Mouse (Mus musculus): ENCODE data around the gene Epb41l2.

The Epb41l2 gene

DNA sequence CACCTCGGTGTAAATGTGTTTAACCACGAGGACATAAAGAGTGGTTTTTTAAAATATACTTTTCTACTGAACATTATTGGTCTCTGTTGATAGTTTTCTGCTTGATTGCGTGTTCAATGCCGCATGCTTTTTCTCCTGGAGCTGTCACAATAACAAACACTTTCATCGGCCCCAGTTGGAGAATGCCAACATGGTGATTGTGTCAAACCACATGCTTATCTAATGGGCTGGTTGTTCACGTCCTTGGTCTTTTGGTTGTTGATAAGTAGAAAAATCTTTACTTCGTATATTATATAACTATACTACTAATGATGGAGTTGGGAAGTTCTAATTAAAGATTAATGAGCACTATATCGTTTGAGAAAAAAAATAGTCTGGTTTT is 78.7 kb downstream of the Epb41l2 start:
- no peak for DNase-seq

DNA sequence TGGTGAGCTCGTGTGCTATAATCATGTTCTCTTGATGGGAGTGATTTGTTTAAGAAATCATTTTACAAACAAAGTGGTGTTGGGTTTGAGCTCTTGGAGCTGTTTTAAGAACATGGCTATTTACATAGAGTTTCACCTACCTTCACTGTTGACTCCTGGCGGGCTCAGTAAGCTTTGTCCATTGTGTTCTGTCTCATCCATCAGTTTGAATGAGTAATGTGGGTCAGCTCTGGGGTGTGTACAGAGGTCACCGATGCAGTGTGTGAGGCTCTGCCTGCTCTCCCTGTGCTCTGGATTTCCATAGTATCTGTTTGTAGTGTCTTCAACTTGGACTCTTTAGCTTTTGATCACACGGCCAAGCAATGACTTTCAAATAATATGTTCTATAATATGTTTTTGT is 79.6 kb downstream of the Epb41l2 start:
- no peak for DNase-seq

DNA sequence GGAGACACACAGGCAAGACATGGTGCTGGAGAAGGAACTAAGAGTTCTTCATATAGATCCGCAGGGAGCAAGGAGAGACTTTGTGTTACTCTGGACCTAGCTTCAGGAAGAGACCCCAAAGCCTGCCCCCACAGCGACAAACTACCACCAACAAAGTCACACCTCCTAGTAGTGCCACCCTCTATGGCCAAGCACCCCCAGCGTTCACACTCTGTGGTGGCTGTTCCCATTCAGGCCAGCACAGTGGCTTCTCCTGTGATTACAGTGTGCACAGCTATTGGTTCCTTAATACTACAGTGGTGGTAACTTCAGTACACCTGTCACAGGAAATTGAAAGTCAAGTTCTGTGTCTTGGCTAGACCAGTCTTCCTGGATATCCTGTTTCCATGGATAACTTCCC is 80.3 kb downstream of the Epb41l2 start:
- DNase-seq = no peak

DNA sequence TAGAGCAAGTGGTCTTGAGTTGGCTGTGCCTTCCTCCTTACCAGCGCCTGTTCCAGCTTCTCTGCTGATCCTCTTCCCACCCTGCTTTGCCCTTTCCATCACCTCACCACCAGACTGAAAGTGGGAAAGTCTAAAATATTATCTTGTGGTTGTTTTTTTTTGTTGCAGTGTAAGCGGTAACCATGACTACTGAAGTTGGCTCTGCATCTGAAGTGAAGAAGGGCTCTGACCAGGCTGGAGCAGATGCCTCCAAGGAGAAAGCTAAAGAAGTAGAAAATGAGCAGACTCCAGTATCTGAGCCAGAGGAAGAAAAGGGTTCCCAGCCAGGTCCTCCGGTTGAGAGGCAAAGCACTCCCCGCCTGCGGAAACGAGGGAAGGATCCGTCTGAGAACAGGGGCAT is 81.8 kb downstream of the Epb41l2 start:
- DNase-seq = no peak

DNA sequence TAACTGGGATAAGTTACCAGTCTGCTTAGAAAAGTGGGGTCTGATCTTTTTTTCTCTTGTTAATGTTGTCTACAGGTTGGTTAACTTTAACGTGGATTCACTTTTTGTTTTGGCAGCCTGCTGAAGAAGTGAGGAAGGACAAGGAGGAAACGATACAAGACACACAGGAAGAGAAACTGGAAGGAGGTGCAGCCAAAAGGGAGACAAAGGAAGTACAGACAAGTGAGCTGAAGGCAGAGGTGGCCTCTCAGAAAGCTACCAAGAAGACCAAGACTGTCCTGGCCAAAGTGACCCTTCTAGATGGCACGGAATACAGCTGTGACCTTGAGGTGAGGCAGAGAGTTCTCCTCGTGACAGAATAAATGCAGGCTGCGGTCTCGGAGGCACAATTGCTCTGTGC is 84.0 kb downstream of the Epb41l2 start:
- no peak for DNase-seq

GRCm38 (mm10) chr10:25444198-25444783 is 84.7 kb downstream of the Epb41l2 start:
- no peak for DNase-seq

GRCm38 (mm10) chr10:25446953-25447525 is 87.4 kb downstream of the Epb41l2 start:
- DNase-seq = no peak

DNA sequence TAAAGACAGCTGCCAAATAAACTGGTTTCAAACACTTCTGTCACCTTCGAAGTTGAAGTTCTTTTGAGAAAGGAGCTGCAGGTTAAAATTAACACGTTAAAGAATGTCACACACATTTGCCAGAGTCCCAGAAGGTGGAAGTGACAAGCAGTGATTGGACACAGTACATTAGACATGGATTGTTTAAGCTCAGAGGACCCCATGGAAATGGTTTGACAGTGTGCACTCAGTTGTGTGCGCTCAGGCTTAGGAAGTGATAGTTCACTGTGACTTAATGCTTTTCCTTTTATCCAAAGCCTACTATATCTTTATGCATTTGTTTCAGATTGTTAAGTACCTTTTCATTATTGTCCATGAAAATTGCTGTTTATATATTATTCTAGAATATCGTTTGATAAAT is 89.1 kb downstream of the Epb41l2 start:
- DNase-seq = no peak

GRCm38 (mm10) chr10:25449312-25450020 is 89.9 kb downstream of the Epb41l2 start:
- peak; percentile 41 for DNase-seq

DNA sequence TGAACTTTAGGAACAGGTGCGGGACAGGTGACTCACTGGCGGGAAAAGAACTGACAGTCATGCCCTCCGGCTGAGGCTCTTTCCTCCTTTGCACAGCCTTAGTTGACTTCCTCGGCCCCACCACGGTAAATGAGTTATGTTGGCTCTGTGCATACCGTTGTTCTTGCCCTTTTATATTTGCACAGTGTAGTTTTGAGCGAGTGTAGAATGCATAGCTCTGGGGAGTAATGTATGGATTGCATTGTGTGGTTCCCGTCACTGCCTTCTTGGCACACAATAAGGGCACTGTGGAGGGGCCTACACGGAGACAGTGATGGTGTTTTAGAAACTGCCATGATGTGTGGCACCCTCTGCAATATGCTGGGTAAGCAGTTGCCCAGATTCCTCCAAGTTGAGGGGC is 93.6 kb downstream of the Epb41l2 start:
- no peak for DNase-seq

- no peak for DNase-seq
Observed at GRCm38 (mm10) chr10:25453772-25454171, 94.2 kb downstream of the Epb41l2 start.

DNA sequence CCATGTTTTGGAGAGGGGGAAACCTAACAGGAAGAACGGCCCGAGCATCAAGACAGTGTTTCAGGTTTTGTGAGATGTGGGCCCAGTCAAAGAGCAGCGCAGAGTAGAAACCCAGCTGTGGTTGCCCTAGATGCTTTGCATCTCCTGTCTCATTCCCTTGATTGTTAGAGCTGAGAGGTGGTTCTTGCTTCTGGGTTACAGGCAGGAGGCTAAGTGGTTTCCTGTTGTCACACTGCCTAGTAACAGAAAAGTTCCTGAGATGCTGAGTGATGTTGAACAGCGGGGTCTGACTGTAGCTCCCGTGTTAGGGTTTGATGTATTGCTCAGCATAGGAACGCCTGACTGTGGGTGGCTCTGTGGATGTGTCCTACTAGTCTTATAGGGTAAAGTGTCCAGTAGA is 97.5 kb downstream of the Epb41l2 start:
- DNase-seq = no peak

GRCm38 (mm10) chr10:25457996-25458395 is 98.4 kb downstream of the Epb41l2 start:
- DNase-seq = no peak

GRCm38 (mm10) chr10:25461832-25462231 is 102.2 kb downstream of the Epb41l2 start:
- no peak for DNase-seq

- no peak for DNase-seq
Observed at GRCm38 (mm10) chr10:25462669-25463068, 103.1 kb downstream of the Epb41l2 start.

DNA sequence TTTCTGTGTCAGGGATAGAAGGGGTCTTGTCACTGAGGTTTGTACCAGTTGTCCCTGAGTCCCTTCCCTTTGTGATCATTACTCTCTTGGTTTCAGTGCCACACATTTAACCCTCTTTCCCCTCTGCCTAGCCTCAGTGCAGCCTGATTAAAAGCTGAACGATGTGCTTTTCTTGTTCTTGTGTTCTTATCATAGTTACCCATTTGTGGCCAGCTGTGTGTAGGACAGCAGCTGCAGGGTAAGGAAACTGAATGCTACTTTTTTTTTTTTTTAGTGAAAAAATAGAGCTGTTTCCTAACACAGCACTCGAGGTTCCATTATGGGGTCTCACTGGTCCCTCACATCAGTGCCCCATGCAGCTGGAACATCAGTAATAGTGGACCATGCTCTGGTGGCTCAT is 106.9 kb downstream of the Epb41l2 start:
- no peak for DNase-seq

DNA sequence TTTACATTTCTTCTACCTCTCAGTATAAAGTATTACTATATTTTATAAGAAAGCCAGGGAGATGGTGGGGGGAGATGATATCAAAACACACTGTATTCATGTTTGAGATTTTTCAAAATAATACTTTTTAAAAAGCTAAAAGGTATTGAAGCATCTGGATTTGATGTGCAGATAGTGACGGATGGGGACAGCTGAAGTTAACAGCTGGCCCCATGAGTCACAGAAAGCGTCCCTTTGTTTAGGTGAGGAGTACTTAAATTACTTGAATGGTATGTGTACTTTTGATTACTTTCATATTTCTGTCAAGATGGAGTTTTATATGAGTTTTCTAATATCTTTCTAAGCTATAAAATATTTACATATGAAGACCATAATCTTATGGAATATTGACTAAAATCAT is 112.3 kb downstream of the Epb41l2 start:
- no peak for DNase-seq

DNA sequence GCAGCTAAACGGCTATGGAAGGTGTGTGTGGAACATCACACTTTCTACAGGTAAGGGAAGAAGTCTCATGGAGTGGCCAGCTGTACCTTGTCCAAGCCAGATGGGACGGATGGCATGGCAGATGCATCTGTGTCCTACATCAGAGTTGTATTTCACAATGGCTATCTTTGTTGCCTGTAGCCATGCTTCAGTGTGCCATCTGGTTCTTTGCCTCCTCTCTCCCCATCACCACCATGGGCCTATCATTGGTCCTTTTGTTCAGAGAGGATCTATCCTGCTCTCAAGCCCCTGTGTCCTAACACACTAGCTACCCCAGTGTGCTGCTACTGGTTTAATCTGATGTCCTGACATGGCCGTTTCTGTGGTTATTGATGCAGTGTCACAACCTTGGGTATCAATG is 120.1 kb downstream of the Epb41l2 start:
- DNase-seq = no peak

- DNase-seq = no peak
Observed at GRCm38 (mm10) chr10:25482791-25483190, 123.2 kb downstream of the Epb41l2 start.

GRCm38 (mm10) chr10:25488456-25488855 is 128.9 kb downstream of the Epb41l2 start:
- peak; percentile 73 for DNase-seq

- no peak for DNase-seq
Observed at GRCm38 (mm10) chr10:25499323-25500071, 139.9 kb downstream of the Epb41l2 start.

DNA sequence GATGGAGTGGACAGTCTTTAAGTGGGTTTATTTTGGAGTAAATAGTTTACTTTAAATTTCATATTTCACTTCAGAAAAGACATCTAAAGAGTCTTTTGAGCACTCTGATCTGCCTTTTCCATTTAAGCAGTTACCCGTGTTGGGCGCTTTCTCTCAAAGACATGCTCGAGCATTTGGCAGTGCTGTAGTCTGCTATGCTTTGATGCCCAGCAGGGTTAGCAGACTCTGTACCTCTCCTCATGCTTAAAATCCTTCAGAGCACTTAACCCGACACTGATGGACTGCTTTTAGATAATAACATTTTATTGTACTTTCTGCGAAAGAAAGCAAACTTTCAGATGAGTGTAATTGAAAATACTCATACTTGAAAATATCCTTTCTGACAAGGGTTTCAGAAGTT is 143.7 kb downstream of the Epb41l2 start:
- no peak for DNase-seq

DNA sequence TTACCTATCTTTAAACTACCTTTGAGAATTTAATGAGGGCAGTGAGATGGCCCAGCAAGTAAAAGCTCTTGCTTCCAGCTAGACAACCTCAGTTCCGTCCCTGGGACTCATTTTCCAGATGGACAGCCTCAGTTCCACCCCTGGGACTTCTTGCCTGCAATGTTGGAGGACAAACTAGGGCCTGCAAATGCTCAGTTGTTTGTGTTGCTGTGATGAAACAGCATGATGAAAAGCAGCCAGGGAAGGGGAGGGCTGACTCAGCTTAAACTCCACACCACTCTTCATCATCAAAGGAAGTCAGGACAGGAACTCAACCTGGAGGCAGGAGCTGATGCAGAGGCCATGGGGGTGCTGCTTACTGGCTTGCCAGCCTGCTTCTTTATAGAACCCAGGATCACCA is 154.2 kb downstream of the Epb41l2 start:
- DNase-seq = no peak

- no peak for DNase-seq
Observed at GRCm38 (mm10) chr10:25519954-25520353, 160.4 kb downstream of the Epb41l2 start.
